Mouse (Mus musculus): ENCODE results near the gene Arhgef3. TPM values are rescaled to one million over a fixed set of nuclear protein-coding genes. Genes with fewer than 3 reads are reported as not detected.

Gene Arhgef3
- total and polyA plus RNA-seq, 2 experiments from 2014 or later, result 17.9 to 21.4 TPM

GRCm38 (mm10) chr14:27280201-27280890, 165.6 kb downstream of the Arhgef3 start:
- H3K4me3 ChIP-seq (ENCODE audit: low read depth, low read length), result no peak overlapping the region
- no peaks in the 10 kb centered on the region for H3K27me3 ChIP-seq (ENCODE audit: control insufficient read depth, insufficient read depth, low read length)
- no peak overlapping the region for H3K9ac ChIP-seq (replicated peaks; ENCODE audit: low read depth, low read length)
- DNase-seq (ENCODE audit: low spot score) (no peak), ATAC-seq (ENCODE audit: insufficient read depth, low read depth) (no peak)
- TF ChIP-seq CTCF (IDR thresholded peaks at IDR 0.05; ENCODE audit: low read depth), result no peak
- 81% methylated on average over 8 of the region's 8 CpGs for WGBS
- no peaks in the 10 kb centered on the region for H3K9me3 ChIP-seq (replicated peaks; ENCODE audit: control insufficient read depth, low read length)
- H3K27ac ChIP-seq (ENCODE audit: low read depth), result no peak overlapping the region
- H3K36me3 ChIP-seq (replicated peaks; ENCODE audit: control insufficient read depth, insufficient read depth, low read length), result no peaks in the 10 kb centered on the region
- H3K4me1 ChIP-seq (ENCODE audit: control insufficient read depth, insufficient read depth), result no peaks in the 10 kb centered on the region; the same call in 1 of the 2 replicates
- H3K4me2 ChIP-seq (ENCODE audit: low read depth, low read length), result no peak overlapping the region

- Histone ChIP-seq H3K9ac (replicated peaks; ENCODE audit: low read depth, low read length) (no peak overlapping the region), H3K27ac (ENCODE audit: low read depth) (no peak overlapping the region), H3K4me3 (ENCODE audit: low read depth, low read length) (no peak overlapping the region), H3K9me3 (replicated peaks; ENCODE audit: control insufficient read depth, low read length) (no peaks in the 10 kb centered on the region), H3K27me3 (ENCODE audit: control insufficient read depth, insufficient read depth, low read length) (no peaks in the 10 kb centered on the region), H3K4me1 (ENCODE audit: control insufficient read depth, insufficient read depth) (no peaks in the 10 kb centered on the region; the same call in 1 of the 2 replicates), H3K36me3 (replicated peaks; ENCODE audit: control insufficient read depth, insufficient read depth, low read length) (no peaks in the 10 kb centered on the region), H3K4me2 (ENCODE audit: low read depth, low read length) (no peak overlapping the region)
- no peak for DNase-seq (ENCODE audit: low spot score)
- TF ChIP-seq EP300 (IDR thresholded peaks at IDR 0.05; ENCODE audit: low read depth), result no peak
- no peak for TF ChIP-seq CTCF (IDR thresholded peaks at IDR 0.05; ENCODE audit: low read depth)
- ATAC-seq (ENCODE audit: insufficient read depth, low read depth), result no peak
These were observed 169.3 kb downstream of the Arhgef3 start for GRCm38 (mm10) chr14:27283956-27284355.

GRCm38 (mm10) chr14:27286202-27286601, 171.5 kb downstream of the Arhgef3 start:
- no peak overlapping the region for H3K4me2 ChIP-seq (ENCODE audit: low read depth, low read length)
- H3K4me1 ChIP-seq (ENCODE audit: control insufficient read depth, insufficient read depth), result no peaks in the 10 kb centered on the region; the same call in 1 of the 2 replicates
- H3K36me3 ChIP-seq (replicated peaks; ENCODE audit: control insufficient read depth, insufficient read depth, low read length), result no peaks in the 10 kb centered on the region
- H3K9ac ChIP-seq (replicated peaks; ENCODE audit: low read depth, low read length), result no peak overlapping the region
- no peak overlapping the region for H3K27ac ChIP-seq (ENCODE audit: low read depth)
- 28% methylated on average over 4 of the region's 4 CpGs for WGBS
- no peak overlapping the region for H3K4me3 ChIP-seq (ENCODE audit: low read depth, low read length)
- no peak for TF ChIP-seq EP300 (IDR thresholded peaks at IDR 0.05; ENCODE audit: low read depth)
- no peaks in the 10 kb centered on the region for H3K9me3 ChIP-seq (replicated peaks; ENCODE audit: control insufficient read depth, low read length)
- no peaks in the 10 kb centered on the region for H3K27me3 ChIP-seq (ENCODE audit: control insufficient read depth, insufficient read depth, low read length)
- ATAC-seq (ENCODE audit: insufficient read depth, low read depth) (no peak), DNase-seq (ENCODE audit: low spot score) (no peak)

GRCm38 (mm10) chr14:27289053-27289452, 174.4 kb downstream of the Arhgef3 start:
- Histone ChIP-seq H3K4me1 (ENCODE audit: control insufficient read depth, insufficient read depth) (no peaks in the 10 kb centered on the region; the same call in 1 of the 2 replicates), H3K27ac (ENCODE audit: low read depth) (no peak overlapping the region), H3K4me3 (ENCODE audit: low read depth, low read length) (no peak overlapping the region), H3K9me3 (replicated peaks; ENCODE audit: control insufficient read depth, low read length) (no peaks in the 10 kb centered on the region), H3K27me3 (ENCODE audit: control insufficient read depth, insufficient read depth, low read length) (no peaks in the 10 kb centered on the region), H3K9ac (replicated peaks; ENCODE audit: low read depth, low read length) (no peak overlapping the region), H3K4me2 (ENCODE audit: low read depth, low read length) (no peak overlapping the region), H3K36me3 (replicated peaks; ENCODE audit: control insufficient read depth, insufficient read depth, low read length) (no peaks in the 10 kb centered on the region)
- TF ChIP-seq EP300 (IDR thresholded peaks at IDR 0.05; ENCODE audit: low read depth) (no peak), CTCF (IDR thresholded peaks at IDR 0.05; ENCODE audit: low read depth) (no peak)
- 24% methylated on average over 5 of the region's 5 CpGs for WGBS
- no peak for DNase-seq (ENCODE audit: low spot score)
- ATAC-seq (ENCODE audit: insufficient read depth, low read depth), result no peak

GRCm38 (mm10) chr14:27292101-27292500, 177.4 kb downstream of the Arhgef3 start:
- no peaks in the 10 kb centered on the region for H3K36me3 ChIP-seq (replicated peaks; ENCODE audit: control insufficient read depth, insufficient read depth, low read length)
- DNase-seq (ENCODE audit: low spot score) (no peak), ATAC-seq (ENCODE audit: insufficient read depth, low read depth) (no peak)
- H3K4me1 ChIP-seq (ENCODE audit: control insufficient read depth, insufficient read depth), result no peaks in the 10 kb centered on the region; the same call in 1 of the 2 replicates
- WGBS, result 80% methylated on average over 6 of the region's 6 CpGs
- no peaks in the 10 kb centered on the region for H3K27me3 ChIP-seq (ENCODE audit: control insufficient read depth, insufficient read depth, low read length)
- no peak overlapping the region for H3K9ac ChIP-seq (replicated peaks; ENCODE audit: low read depth, low read length)
- H3K4me3 ChIP-seq (ENCODE audit: low read depth, low read length), result no peak overlapping the region
- H3K4me2 ChIP-seq (ENCODE audit: low read depth, low read length), result no peak overlapping the region
- TF ChIP-seq EP300 (IDR thresholded peaks at IDR 0.05; ENCODE audit: low read depth) (no peak), CTCF (IDR thresholded peaks at IDR 0.05; ENCODE audit: low read depth) (no peak)
- no peaks in the 10 kb centered on the region for H3K9me3 ChIP-seq (replicated peaks; ENCODE audit: control insufficient read depth, low read length)
- H3K27ac ChIP-seq (ENCODE audit: low read depth), result no peak overlapping the region

GRCm38 (mm10) chr14:27295821-27296220, 181.1 kb downstream of the Arhgef3 start:
- DNase-seq (ENCODE audit: low spot score) (no peak), ATAC-seq (ENCODE audit: insufficient read depth, low read depth) (no peak)
- TF ChIP-seq CTCF (IDR thresholded peaks at IDR 0.05; ENCODE audit: low read depth) (no peak), EP300 (IDR thresholded peaks at IDR 0.05; ENCODE audit: low read depth) (no peak)
- no peak overlapping the region for H3K27ac ChIP-seq (ENCODE audit: low read depth)
- no peaks in the 10 kb centered on the region for H3K36me3 ChIP-seq (replicated peaks; ENCODE audit: control insufficient read depth, insufficient read depth, low read length)
- no peak overlapping the region for H3K4me3 ChIP-seq (ENCODE audit: low read depth, low read length)
- H3K9ac ChIP-seq (replicated peaks; ENCODE audit: low read depth, low read length), result no peak overlapping the region
- no peaks in the 10 kb centered on the region for H3K27me3 ChIP-seq (ENCODE audit: control insufficient read depth, insufficient read depth, low read length)
- H3K9me3 ChIP-seq (replicated peaks; ENCODE audit: control insufficient read depth, low read length), result no peaks in the 10 kb centered on the region
- 82% methylated on average over 7 of the region's 7 CpGs for WGBS
- H3K4me2 ChIP-seq (ENCODE audit: low read depth, low read length), result no peak overlapping the region
- H3K4me1 ChIP-seq (ENCODE audit: control insufficient read depth, insufficient read depth), result no peaks in the 10 kb centered on the region; the same call in 1 of the 2 replicates
